Mouse (Mus musculus) C2C12 (cell line): ENCODE data around the gene Htr7. TPM values are rescaled to one million over a fixed set of nuclear protein-coding genes. Genes with fewer than 3 reads are reported as not detected.

Experiments used
- H3K27me3 ChIP-seq: one replicate; pipeline ENCODE4 v1.6.1; 2011; ENCODE audit not compliant: control insufficient read depth, insufficient read depth, insufficient read length
- H3K36me3 ChIP-seq: one replicate; pipeline ENCODE4 v1.6.1; 2011; ENCODE audit not compliant: control insufficient read depth, insufficient read depth
- H3K4me3 ChIP-seq: one replicate; pipeline ENCODE4 v1.5.1; 2011; ENCODE audit warnings: mild to moderate bottlenecking, control low read depth; ENCODE audit not compliant: poor library complexity, insufficient read depth, severe bottlenecking
- H3K79me2 ChIP-seq: one replicate; pipeline ENCODE4 v1.6.1; 2011; ENCODE audit not compliant: control insufficient read depth, insufficient read depth
- H3K79me3 ChIP-seq: one replicate; pipeline ENCODE4 v1.6.1; 2011; ENCODE audit warnings: low read depth, control low read depth
- H3ac ChIP-seq: one replicate; pipeline ENCODE3; 2011; ENCODE audit warnings: low read depth; ENCODE audit not compliant: control insufficient read depth, insufficient read length
- CEBPB ChIP-seq: IDR thresholded peaks from one replicate; pipeline ENCODE4 v1.6.1; 2011; ENCODE audit warnings: low read depth, mild to moderate bottlenecking, control low read depth, moderate library complexity
- CTCF ChIP-seq: IDR thresholded peaks from one replicate; pipeline ENCODE4 v1.5.1; 2011; ENCODE audit not compliant: control insufficient read depth, insufficient read depth, insufficient read length
- FOSL1 ChIP-seq: IDR thresholded peaks from one replicate; pipeline ENCODE4 v1.8.0; 2011; ENCODE audit warnings: mild to moderate bottlenecking, low read length; ENCODE audit not compliant: poor library complexity, insufficient read depth, severe bottlenecking
- MAX ChIP-seq: IDR thresholded peaks from one replicate; pipeline ENCODE4 v1.6.1; 2011; ENCODE audit warnings: mild to moderate bottlenecking, control low read depth
- MYOD1 ChIP-seq: IDR thresholded peaks from one replicate; pipeline ENCODE4 v1.6.1; 2011; ENCODE audit warnings: low read depth; ENCODE audit not compliant: control insufficient read depth, insufficient read length
- MYOG ChIP-seq: IDR thresholded peaks from one replicate; pipeline ENCODE4 v1.6.1; 2011; ENCODE audit not compliant: control insufficient read depth, insufficient read length; ENCODE audit errors: extremely low read depth
- USF1 ChIP-seq: IDR thresholded peaks from one replicate; pipeline ENCODE4 v1.6.1; 2011; ENCODE audit warnings: low read depth, mild to moderate bottlenecking, control low read depth, moderate library complexity
- polyA plus RNA-seq: library from polyadenylated mRNA; unstranded; fragments of >200 nt; fragmentation: generic; extraction: Trizol; gene quantifications from one replicate; pipeline ENCODE4 v1.2.1, GENCODE M21; 2012; ENCODE audit warnings: missing spikeins

Gene Htr7
- polyA plus RNA-seq, 1 experiment = 0.90 TPM

DNA sequence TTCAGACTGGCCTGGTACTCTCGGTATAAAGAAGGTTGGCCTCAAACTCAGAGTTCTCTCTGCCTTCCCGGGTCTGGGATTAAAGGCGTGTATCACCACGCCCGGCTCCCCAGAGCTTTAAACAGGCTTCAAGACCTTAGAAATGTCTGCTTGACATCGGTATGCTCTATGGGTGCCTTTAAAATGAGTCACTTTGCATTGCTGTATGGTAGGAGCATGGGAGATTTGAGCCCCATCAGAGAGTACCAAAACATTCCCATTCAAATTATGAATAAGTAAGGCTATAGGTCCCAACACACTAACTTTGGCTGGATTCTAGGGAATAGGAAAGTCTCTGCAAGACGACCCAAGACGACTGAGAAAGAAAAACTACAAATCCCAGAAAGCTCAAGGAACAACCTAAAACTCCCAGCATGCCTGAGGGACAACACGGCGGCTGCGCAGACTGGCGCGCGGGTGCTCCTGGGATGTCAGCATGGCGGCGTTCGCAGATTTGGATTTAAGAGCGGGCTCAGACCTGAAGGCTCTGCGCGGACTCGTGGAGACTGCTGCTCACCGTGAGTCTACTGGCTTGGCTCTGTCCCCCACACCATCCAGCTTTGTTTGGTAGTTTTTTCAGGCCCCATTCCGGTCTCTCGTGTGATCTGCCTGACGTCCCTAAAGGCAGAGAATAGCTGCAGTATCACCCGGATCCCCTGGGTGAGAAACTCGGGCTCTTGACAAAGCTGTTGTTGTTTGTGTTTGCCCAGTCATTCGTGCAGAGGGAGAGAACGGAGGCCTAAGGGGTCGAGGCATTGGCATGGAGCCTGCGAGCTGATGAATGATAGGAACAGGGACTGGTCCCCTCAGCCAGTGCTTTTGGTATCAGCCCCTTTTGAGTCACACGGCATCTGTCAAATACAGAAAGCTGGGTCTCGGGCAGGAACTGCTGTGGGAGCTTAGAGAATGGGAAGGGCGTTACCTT lies 26.2 kb upstream of the Htr7 start, which contains the start of gene Rpp30:
Rpp30 (plus strand) TSS at position 455 of the 964 bp plus-strand sequence.
- Histone ChIP-seq H3K4me3 (peak within 1 kb of the TSS; percentile 93), H3ac (peak within 1 kb of the TSS; percentile 78)
- TF ChIP-seq USF1 (no peak), MAX (peak; percentile 35), FOSL1 (no peak), MYOD1 (no peak), CEBPB (no peak), CTCF (no peak)

DNA sequence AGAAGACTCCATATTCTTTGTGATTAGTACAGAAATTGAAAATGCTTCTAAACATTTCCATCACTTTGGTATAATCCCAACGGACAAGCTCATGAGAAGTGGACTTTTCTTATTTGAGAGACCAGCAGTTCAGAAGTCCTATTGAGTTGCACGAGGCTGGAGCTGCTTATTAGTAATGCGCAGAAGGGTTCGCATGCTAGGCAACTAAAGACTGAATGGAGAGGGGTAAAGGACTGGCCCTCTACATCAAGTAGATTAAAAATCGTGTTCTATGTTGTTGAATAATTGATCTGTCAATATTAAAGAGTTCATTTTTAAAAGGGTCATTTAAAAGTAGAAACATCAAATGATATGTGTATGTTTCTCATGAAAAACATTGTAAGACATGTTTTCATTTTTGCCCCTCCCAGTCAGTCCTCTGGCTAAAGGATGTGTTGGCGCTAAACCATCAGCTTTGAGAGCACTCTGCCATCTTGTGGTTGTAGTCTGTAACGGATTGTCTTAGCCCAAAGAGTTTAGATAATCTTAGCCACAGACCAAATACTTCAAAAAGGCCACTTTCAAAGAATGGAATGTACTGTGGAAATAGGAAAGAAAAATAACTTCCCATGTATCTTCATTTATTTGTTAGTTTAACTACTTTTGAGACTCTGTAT lies 25.4 kb upstream of the Htr7 start:
- H3K4me3 ChIP-seq = no peak overlapping the region
- peaks cover 4% of the 10 kb centered on the region for H3K36me3 ChIP-seq
- no peak overlapping the region for H3ac ChIP-seq
- peaks cover 31% of the 10 kb centered on the region for H3K79me2 ChIP-seq
- H3K79me3 ChIP-seq = peaks cover 19% of the 10 kb centered on the region
- H3K27me3 ChIP-seq = no peaks in the 10 kb centered on the region
- no peak for TF ChIP-seq MYOG
- TF ChIP-seq MAX = no peak
- peak; percentile 56 for TF ChIP-seq CTCF

More for the DNA sequence above, 26.2 kb upstream of the Htr7 start, which contains the start of gene Rpp30:
- no peaks in the 10 kb centered on the region for H3K27me3 ChIP-seq
- peaks cover 31% of the 10 kb centered on the region for H3K79me2 ChIP-seq
- peaks cover 12% of the 10 kb centered on the region for H3K36me3 ChIP-seq
- peaks cover 19% of the 10 kb centered on the region for H3K79me3 ChIP-seq

- Histone ChIP-seq H3K27me3 (no peaks in the 10 kb centered on the region), H3K79me2 (no peaks in the 10 kb centered on the region), H3ac (no peak overlapping the region), H3K4me3 (no peak overlapping the region), H3K79me3 (no peaks in the 10 kb centered on the region), H3K36me3 (no peaks in the 10 kb centered on the region)
- TF ChIP-seq CTCF (no peak), CEBPB (no peak), MYOD1 (no peak), MAX (no peak), FOSL1 (no peak), MYOG (no peak), USF1 (no peak)
Observed at GRCm38 (mm10) chr19:36062801-36063529, 5.7 kb upstream of the Htr7 start.

DNA sequence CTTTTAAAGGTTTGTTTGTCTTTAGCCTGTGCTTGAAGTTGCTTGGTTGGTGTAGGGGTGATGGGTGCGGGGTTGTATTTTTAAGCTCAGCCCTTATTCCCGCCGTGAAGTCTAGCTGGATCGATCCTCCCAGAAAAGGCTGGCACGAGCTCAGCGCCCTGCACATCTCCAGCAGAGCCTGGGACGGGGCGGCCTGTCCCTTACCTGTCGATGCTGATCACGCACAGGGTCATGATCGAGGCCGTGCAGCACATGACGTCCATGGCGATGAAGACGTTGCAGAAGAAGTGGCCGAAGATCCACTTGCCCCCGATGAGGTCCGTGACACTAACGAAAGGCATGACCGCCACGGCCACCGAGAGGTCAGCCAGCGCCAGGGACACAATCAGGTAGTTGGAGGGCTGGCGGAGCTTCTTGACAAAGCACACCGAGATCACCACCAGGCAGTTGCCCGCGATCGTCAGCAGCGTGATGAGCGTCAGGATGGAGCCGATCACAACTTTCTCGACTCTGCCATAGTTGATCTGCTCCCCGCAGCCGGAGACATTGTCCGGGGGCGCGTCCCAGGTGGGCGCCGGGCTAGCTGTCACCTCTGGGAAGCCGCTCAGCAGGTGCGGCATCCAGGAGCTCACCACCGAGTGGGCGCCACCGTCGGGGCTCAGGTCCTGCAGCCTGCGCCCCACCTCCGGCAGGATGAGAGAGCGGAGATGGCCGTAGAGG lies 645 bp downstream of the Htr7 start:
- no peak overlapping the region for H3ac ChIP-seq
- no peaks in the 10 kb centered on the region for H3K79me2 ChIP-seq
- no peaks in the 10 kb centered on the region for H3K36me3 ChIP-seq
- H3K4me3 ChIP-seq = no peak overlapping the region
- TF ChIP-seq FOSL1 (no peak), MYOD1 (no peak), CTCF (no peak), CEBPB (no peak), USF1 (no peak), MYOG (no peak), MAX (no peak)
- no peaks in the 10 kb centered on the region for H3K27me3 ChIP-seq
- no peaks in the 10 kb centered on the region for H3K79me3 ChIP-seq

DNA sequence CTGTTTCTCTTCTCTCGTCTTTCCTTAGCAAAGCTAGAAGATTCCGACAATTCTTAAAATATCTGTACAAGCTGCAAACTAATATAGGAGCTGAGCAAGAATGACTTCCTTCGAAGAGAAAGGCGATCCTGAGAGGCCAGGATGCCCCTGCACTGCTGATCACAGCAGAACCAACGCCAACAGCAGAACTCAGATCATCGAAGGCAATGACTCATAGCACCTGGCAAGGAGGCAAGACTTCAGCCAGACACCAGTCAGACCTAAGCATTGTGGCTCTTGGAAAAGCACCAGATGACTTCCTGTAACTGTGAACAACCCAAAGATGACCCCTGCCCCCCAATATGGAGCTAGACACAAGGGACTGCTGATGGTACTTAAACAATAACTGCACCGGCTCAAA lies 11.3 kb downstream of the Htr7 start:
- no peak for TF ChIP-seq USF1
- TF ChIP-seq FOSL1 = no peak
- TF ChIP-seq CTCF = no peak
- no peak for TF ChIP-seq MYOD1
- TF ChIP-seq MYOG = no peak
- no peak for TF ChIP-seq MAX
- no peak for TF ChIP-seq CEBPB
- Histone ChIP-seq H3K36me3 (no peaks in the 10 kb centered on the region), H3ac (no peak overlapping the region), H3K79me2 (no peaks in the 10 kb centered on the region), H3K4me3 (no peak overlapping the region), H3K79me3 (no peaks in the 10 kb centered on the region), H3K27me3 (no peaks in the 10 kb centered on the region)
